Mouse (Mus musculus) C2C12 (cell line): ENCODE results near the gene Gm10282. TPM values are rescaled to one million over a fixed set of nuclear protein-coding genes. Genes with fewer than 3 reads are reported as not detected.

ENCODE experiments used
- H3K27me3 ChIP-seq: one replicate; pipeline ENCODE4 v1.6.1; 2011; ENCODE audit not compliant: control insufficient read depth, insufficient read depth, insufficient read length
- H3K36me3 ChIP-seq: one replicate; pipeline ENCODE4 v1.6.1; 2011; ENCODE audit not compliant: control insufficient read depth, insufficient read depth
- H3K4me3 ChIP-seq: one replicate; pipeline ENCODE4 v1.5.1; 2011; ENCODE audit warnings: mild to moderate bottlenecking, control low read depth; ENCODE audit not compliant: poor library complexity, insufficient read depth, severe bottlenecking
- H3K79me2 ChIP-seq: one replicate; pipeline ENCODE4 v1.6.1; 2011; ENCODE audit not compliant: control insufficient read depth, insufficient read depth
- H3K79me3 ChIP-seq: one replicate; pipeline ENCODE4 v1.6.1; 2011; ENCODE audit warnings: low read depth, control low read depth
- H3ac ChIP-seq: one replicate; pipeline ENCODE3; 2011; ENCODE audit warnings: low read depth; ENCODE audit not compliant: control insufficient read depth, insufficient read length
- CEBPB ChIP-seq: IDR thresholded peaks from one replicate; pipeline ENCODE4 v1.6.1; 2011; ENCODE audit warnings: low read depth, mild to moderate bottlenecking, control low read depth, moderate library complexity
- CTCF ChIP-seq: IDR thresholded peaks from one replicate; pipeline ENCODE4 v1.5.1; 2011; ENCODE audit not compliant: control insufficient read depth, insufficient read depth, insufficient read length
- FOSL1 ChIP-seq: IDR thresholded peaks from one replicate; pipeline ENCODE4 v1.8.0; 2011; ENCODE audit warnings: mild to moderate bottlenecking, low read length; ENCODE audit not compliant: poor library complexity, insufficient read depth, severe bottlenecking
- MAX ChIP-seq: IDR thresholded peaks from one replicate; pipeline ENCODE4 v1.6.1; 2011; ENCODE audit warnings: mild to moderate bottlenecking, control low read depth
- MYOD1 ChIP-seq: IDR thresholded peaks from one replicate; pipeline ENCODE4 v1.6.1; 2011; ENCODE audit warnings: low read depth; ENCODE audit not compliant: control insufficient read depth, insufficient read length
- MYOG ChIP-seq: IDR thresholded peaks from one replicate; pipeline ENCODE4 v1.6.1; 2011; ENCODE audit not compliant: control insufficient read depth, insufficient read length; ENCODE audit errors: extremely low read depth
- USF1 ChIP-seq: IDR thresholded peaks from one replicate; pipeline ENCODE4 v1.6.1; 2011; ENCODE audit warnings: low read depth, mild to moderate bottlenecking, control low read depth, moderate library complexity
- long read RNA-seq, 2 experiments: library from polyadenylated mRNA; unstranded; transcript quantifications; one replicate each; pipeline ENCODE4 v2.0.0; 2019 to 2020
- polyA plus RNA-seq: library from polyadenylated mRNA; unstranded; fragments of >200 nt; fragmentation: generic; extraction: Trizol; gene quantifications from one replicate; pipeline ENCODE4 v1.2.1, GENCODE M21; 2012; ENCODE audit warnings: missing spikeins

The Gm10282 gene
- polyA plus RNA-seq = 107 TPM
- long read RNA-seq, experiment 1, transcript Gm10282-201 (1 exons, 1,151 nt) = major isoform, 59 of 59 reads
- long read RNA-seq, experiment 1, partial matches to known transcripts = 0 of 59 reads
- long read RNA-seq, experiment 1, other reads (novel, unspliced or antisense) = 0 of 59 reads
- long read RNA-seq, experiment 2, partial matches to known transcripts = 0 of 3 reads
- long read RNA-seq, experiment 2, other reads (novel, unspliced or antisense) = 0 of 3 reads

DNA sequence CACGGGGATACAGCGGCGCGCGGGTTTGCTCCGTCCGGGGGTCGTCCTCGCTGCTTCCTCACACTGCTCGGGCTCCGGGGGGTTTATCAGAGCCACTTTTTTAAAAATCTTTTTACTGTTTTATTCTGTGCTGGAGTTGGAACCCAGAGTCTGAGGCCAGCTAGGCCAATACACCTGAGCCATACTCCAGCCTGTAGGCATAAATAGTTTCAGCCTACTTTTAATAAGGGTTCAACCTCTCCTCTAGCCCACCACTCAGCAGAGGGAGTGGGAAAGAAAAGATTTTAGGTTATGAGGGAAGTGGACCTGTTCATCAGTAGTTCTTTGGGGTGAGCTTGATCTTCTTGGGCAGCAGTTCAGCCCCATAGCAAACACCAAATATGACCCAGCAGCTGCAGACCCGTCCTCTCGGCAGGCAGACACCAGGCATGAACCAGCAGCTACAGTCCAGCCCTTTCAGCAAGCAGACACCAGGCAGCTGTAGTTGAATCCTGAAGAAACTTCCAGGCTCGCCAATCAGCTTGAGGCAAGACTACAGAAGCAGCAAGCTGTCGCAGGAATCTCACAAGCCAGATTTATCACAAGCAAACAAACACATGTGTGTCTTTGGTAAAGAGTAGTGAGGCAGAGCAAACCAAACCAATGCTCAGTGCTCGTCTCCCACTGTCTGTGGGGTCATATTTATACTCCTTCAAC lies at the start of gene Gm10282:
Gm10282 (minus strand) TSS at position 51 of the 696 bp plus-strand sequence.
- H3K79me3 ChIP-seq = no peaks in the 10 kb centered on the region
- H3K36me3 ChIP-seq = no peaks in the 10 kb centered on the region
- no peaks in the 10 kb centered on the region for H3K79me2 ChIP-seq
- no peak within 1 kb of the TSS for H3K4me3 ChIP-seq
- H3K27me3 ChIP-seq = no peaks in the 10 kb centered on the region
- TF ChIP-seq FOSL1 (no peak), CTCF (no peak), MYOD1 (no peak), CEBPB (no peak), USF1 (no peak), MAX (no peak), MYOG (no peak)
- no peak within 1 kb of the TSS for H3ac ChIP-seq

- Histone ChIP-seq H3K36me3 (peaks cover 21% of the 10 kb centered on the region), H3K27me3 (no peaks in the 10 kb centered on the region), H3ac (no peak overlapping the region), H3K79me3 (no peaks in the 10 kb centered on the region), H3K79me2 (no peaks in the 10 kb centered on the region), H3K4me3 (no peak overlapping the region)
- TF ChIP-seq MAX = no peak
Observed at GRCm38 (mm10) chr8:72354272-72354671, 49.2 kb upstream of the Gm10282 start.

DNA sequence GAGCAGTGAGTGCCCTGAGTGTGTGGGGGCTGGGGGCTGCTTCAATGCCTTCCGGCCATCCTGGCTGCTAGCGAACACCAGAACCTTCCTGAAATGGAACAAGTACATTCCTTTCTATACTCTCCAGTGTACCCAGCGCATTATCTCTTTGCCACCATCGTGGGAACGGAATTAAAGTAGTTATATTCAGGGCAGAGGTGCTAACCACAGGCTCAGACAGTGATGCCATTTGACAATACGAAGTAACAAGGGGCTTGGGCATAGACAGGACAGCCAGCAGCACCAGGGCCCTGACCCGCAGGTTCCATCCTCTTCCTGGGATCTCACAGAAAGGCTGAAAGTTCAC lies 48.6 kb upstream of the Gm10282 start:
- no peaks in the 10 kb centered on the region for H3K79me3 ChIP-seq
- TF ChIP-seq MYOG (no peak), USF1 (no peak), CEBPB (no peak), MAX (no peak), MYOD1 (no peak), CTCF (no peak), FOSL1 (no peak)

DNA sequence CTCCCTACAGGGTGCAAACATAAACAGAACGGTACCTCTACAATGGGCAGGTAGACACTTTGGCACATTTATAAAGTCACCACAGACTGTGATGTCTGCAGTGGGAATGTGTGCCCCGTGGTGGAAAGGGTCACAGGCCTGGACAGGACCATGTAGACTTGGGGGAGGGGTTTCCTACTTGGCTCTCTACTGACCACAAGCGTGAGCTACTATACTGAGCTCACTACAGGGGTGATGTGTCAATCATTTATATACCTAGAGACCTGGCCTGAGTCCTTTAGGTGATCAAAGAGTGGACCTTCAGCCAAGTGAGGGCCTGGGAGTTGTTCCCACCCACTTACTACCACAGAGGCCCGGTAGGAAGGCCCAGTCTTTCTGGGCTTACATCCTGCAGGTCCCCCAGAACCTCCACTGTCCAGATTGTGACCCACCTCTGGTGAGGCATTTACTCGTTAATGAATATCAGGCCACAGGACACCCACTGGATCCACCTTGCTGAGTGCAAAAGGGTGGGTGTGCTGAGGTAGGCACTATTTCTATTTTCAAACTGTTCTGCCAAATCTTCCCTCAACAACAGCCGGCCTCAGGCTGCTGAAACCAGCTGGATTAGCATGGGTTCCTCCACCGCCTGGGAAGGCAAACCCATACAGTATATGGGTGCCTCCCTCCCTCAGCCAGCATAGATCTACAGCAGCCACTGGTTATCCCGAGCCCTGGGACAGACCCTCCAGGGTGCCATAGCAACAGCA lies 48.1 kb upstream of the Gm10282 start:
- no peaks in the 10 kb centered on the region for H3K79me3 ChIP-seq
- no peaks in the 10 kb centered on the region for H3K27me3 ChIP-seq
- H3K4me3 ChIP-seq = no peak overlapping the region
- no peak overlapping the region for H3ac ChIP-seq
- no peak for TF ChIP-seq MAX
- TF ChIP-seq FOSL1 = no peak
- no peak for TF ChIP-seq CEBPB
- TF ChIP-seq USF1 = no peak
- no peak for TF ChIP-seq CTCF
- TF ChIP-seq MYOG = no peak
- no peak for TF ChIP-seq MYOD1
- peaks cover 15% of the 10 kb centered on the region for H3K36me3 ChIP-seq
- H3K79me2 ChIP-seq = no peaks in the 10 kb centered on the region

More for the DNA sequence above, 48.6 kb upstream of the Gm10282 start:
- no peak overlapping the region for H3K4me3 ChIP-seq
- H3ac ChIP-seq = no peak overlapping the region
- H3K79me2 ChIP-seq = no peaks in the 10 kb centered on the region
- no peaks in the 10 kb centered on the region for H3K27me3 ChIP-seq
- peaks cover 16% of the 10 kb centered on the region for H3K36me3 ChIP-seq

DNA sequence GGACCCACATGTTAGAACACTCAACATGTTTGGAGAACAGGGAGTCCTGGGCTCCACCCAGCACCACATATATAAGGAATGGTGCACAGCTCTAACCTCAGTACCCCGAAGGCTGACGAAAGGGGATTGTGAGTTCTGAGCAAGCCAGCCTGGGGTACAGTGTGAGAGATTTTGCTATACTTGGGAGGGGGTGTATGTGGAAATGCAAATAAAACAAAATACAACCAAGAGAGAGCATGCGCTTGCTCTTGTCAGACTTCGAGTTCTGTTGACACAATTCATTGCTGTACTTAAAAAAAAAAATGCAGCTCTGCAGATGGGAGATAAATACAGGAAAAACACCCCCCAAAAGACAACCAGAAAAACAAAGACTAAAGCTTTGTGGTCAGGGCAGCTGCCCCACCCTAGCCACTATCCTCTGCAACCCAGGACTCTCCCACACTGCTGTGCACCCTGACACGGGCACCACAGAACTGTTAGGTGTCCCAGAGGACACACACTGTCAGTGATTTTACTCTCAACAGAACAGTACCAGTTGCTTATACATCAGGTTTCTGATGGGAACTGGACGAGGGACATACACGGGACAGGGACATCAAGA lies 46.4 kb upstream of the Gm10282 start:
- Histone ChIP-seq H3K4me3 (no peak overlapping the region), H3K79me2 (no peaks in the 10 kb centered on the region), H3K79me3 (no peaks in the 10 kb centered on the region), H3K36me3 (peaks cover 13% of the 10 kb centered on the region), H3ac (no peak overlapping the region), H3K27me3 (no peaks in the 10 kb centered on the region)
- TF ChIP-seq MYOD1 (no peak), USF1 (no peak), MYOG (no peak), MAX (no peak), FOSL1 (no peak), CEBPB (no peak), CTCF (no peak)
